Mouse (Mus musculus) forebrain, embryonic 12.5 days (tissue): ENCODE results near the gene Vars2. TPM values are rescaled to one million over a fixed set of nuclear protein-coding genes. Genes with fewer than 3 reads are reported as not detected.

ENCODE experiments used
- ATAC-seq: fragments of 200-750 bp; cut with Nextera tagmentation; 2 replicates; pipeline ENCODE4 v1.8.0; 2017; ENCODE audit warnings: moderate TSS enrichment; ENCODE audit not compliant: low FRiP score
- H3K27ac ChIP-seq: fragments of 300-500 bp; sonication (generic); 2 replicates; pipeline ENCODE4 v1.5.1; 2016; ENCODE audit warnings: mild to moderate bottlenecking
- H3K27me3 ChIP-seq: fragments of 300-500 bp; sonication (generic); 2 replicates; pipeline ENCODE4 v1.6.1; 2016; ENCODE audit warnings: mild to moderate bottlenecking
- H3K36me3 ChIP-seq: fragments of 300-500 bp; sonication (generic); replicated peaks from 2 replicates; pipeline ENCODE4 v1.6.1; 2016; ENCODE audit warnings: mild to moderate bottlenecking
- H3K4me1 ChIP-seq: fragments of 300-500 bp; sonication (generic); 2 replicates; pipeline ENCODE4 v1.6.1; 2016
- H3K4me2 ChIP-seq: fragments of 300-500 bp; sonication (generic); 2 replicates; pipeline ENCODE4 v1.6.1; 2016; ENCODE audit warnings: mild to moderate bottlenecking, moderate library complexity
- H3K4me3 ChIP-seq: fragments of 300-500 bp; sonication (generic); replicated peaks from 2 replicates; pipeline ENCODE4 v1.5.1; 2016; ENCODE audit warnings: mild to moderate bottlenecking
- H3K9ac ChIP-seq: fragments of 300-500 bp; sonication (generic); 2 replicates; pipeline ENCODE4 v1.6.1; 2016; ENCODE audit warnings: mild to moderate bottlenecking
- H3K9me3 ChIP-seq: fragments of 300-500 bp; sonication (generic); 2 replicates; pipeline ENCODE4 v1.6.1; 2016
- WGBS: fragments of 180-500 bp; shearing (Covaris S2); methylation state at CpG from one replicate; pipeline ENCODE4 v1.1.7; 2016; 5-methylcytosine and 5-hydroxymethylcytosine counted together
- polyA plus RNA-seq: library from polyadenylated mRNA; unstranded; fragments of >200 nt; fragmentation: Nextera tagmentation; extraction: Ambion mirVana; gene quantifications from 2 replicates; pipeline ENCODE4 v1.2.1, GENCODE M21; 2016

Gene Vars2
- polyA plus RNA-seq, 1 experiment from 2014 or later = 16.8 TPM

GRCm38 (mm10) chr17:35653086-35653485, 14.3 kb downstream of the Vars2 start:
- no peak overlapping the region for H3K27ac ChIP-seq
- WGBS = 81% methylated on average over 2 of the region's 2 CpGs
- no peaks in the 10 kb centered on the region for H3K27me3 ChIP-seq
- H3K9me3 ChIP-seq = no peaks in the 10 kb centered on the region
- no peak for ATAC-seq
- no peaks in the 10 kb centered on the region for H3K4me1 ChIP-seq
- peaks cover 34% of the 10 kb centered on the region for H3K36me3 ChIP-seq
- no peak overlapping the region for H3K4me3 ChIP-seq
- no peak overlapping the region for H3K9ac ChIP-seq
- H3K4me2 ChIP-seq = no peak overlapping the region

DNA sequence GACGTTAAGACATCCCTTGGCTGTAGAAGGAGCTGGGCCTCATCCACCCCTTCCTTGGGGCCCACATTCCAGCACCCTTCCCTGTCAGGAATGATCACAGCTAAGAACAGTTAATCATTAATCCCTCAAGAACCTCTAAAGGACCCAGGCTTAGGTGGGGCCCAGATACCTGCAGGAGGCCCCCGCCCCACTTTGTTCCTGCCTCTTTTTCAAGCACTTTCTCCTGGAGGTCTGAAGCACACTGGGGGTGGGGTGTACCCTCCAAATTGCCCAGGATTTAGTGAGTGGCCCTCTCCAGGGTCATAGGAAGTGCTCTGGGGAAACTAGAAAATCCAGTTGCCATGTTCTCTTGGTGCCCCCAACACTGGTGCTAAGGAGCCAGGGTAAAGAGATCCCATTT, 18.0 kb downstream of the Vars2 start:
- 64% methylated on average over 2 of the region's 2 CpGs for WGBS
- no peak overlapping the region for H3K4me3 ChIP-seq
- H3K9ac ChIP-seq = no peak overlapping the region
- no peak overlapping the region for H3K4me2 ChIP-seq
- no peaks in the 10 kb centered on the region for H3K27me3 ChIP-seq
- no peaks in the 10 kb centered on the region for H3K36me3 ChIP-seq
- H3K9me3 ChIP-seq = no peaks in the 10 kb centered on the region
- H3K27ac ChIP-seq = no peak overlapping the region
- H3K4me1 ChIP-seq = no peaks in the 10 kb centered on the region
- ATAC-seq = no peak

GRCm38 (mm10) chr17:35643609-35644236, 23.7 kb downstream of the Vars2 start, which contains the start of gene Mucl3:
TSS of gene Mucl3 (minus strand) at chr17:35643695.
- no peaks in the 10 kb centered on the region for H3K36me3 ChIP-seq
- H3K4me2 ChIP-seq = no peak within 1 kb of the TSS
- no peak within 1 kb of the TSS for H3K4me3 ChIP-seq
- no peak for ATAC-seq
- H3K27me3 ChIP-seq = no peaks in the 10 kb centered on the region
- 79% methylated on average over 13 of the region's 13 CpGs for WGBS
- no peaks in the 10 kb centered on the region for H3K4me1 ChIP-seq
- no peak within 1 kb of the TSS for H3K27ac ChIP-seq
- no peaks in the 10 kb centered on the region for H3K9me3 ChIP-seq
- no peak within 1 kb of the TSS for H3K9ac ChIP-seq

DNA sequence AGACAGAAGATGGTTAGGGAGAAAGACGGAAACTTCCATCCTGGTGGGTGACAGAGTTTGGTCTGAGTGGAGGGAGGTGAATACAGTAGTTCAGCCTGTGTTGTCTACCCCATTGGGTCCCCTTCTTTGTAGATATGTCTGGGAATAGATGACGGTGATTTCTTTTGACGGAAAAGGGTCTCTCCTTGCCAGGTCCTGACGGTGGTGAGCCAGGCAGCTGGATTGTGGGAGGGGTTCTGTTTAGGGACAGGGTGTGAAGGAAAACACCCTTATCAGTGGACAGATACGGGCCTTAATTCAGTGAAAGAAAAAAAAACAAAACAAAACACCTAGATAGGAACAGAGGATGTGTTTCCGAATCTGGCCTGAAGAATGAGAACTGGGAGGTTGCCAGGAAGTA, 28.0 kb downstream of the Vars2 start:
- WGBS = 88% methylated on average over 6 of the region's 6 CpGs
- Histone ChIP-seq H3K27me3 (peaks cover 16% of the 10 kb centered on the region), H3K4me2 (no peak overlapping the region), H3K9me3 (no peaks in the 10 kb centered on the region), H3K9ac (no peak overlapping the region), H3K4me3 (no peak overlapping the region), H3K27ac (no peak overlapping the region), H3K36me3 (no peaks in the 10 kb centered on the region), H3K4me1 (peaks cover 4% of the 10 kb centered on the region)
- no peak for ATAC-seq

DNA sequence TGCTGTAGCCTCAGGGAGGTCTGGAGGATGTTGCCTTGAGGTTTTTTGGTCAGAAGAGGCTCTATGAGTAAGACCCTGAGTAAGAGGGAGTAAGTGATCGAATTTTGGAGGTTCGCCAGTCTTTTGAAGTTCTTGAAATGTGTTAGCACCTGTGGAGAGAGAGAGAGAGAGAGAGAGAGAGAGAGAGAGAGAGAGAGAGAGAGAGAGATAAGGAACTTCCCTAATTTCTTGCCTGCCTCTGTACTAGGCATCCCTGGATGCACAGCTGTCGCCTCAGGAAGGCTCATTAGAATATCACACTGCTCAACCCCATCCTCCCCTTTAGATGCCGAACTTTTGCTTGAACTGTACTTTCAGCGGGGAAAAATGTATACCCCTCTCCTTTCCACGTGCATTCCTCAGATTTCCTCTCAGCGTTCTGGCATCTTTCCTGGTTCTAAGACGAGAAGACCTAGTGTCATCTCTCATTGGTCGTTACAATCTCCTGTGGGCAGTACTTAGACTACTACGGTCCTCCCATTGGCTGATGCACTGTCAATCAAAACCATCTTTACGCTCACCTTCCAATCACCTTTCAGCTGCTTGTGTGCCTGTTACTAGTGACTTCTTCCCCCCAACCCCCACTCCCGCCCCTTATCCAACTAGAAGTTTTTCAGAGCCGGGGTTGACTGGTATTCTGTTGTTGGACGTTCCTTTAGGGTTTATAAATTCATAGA, 28.8 kb downstream of the Vars2 start:
- no peaks in the 10 kb centered on the region for H3K9me3 ChIP-seq
- H3K4me2 ChIP-seq = peak overlapping the region; percentile 35
- H3K4me3 ChIP-seq = no peak overlapping the region
- H3K36me3 ChIP-seq = no peaks in the 10 kb centered on the region
- H3K4me1 ChIP-seq = peaks cover 4% of the 10 kb centered on the region
- no peak overlapping the region for H3K27ac ChIP-seq
- peaks cover 16% of the 10 kb centered on the region for H3K27me3 ChIP-seq
- 33% methylated on average over 14 of the region's 14 CpGs for WGBS
- ATAC-seq = peak; percentile 75
- H3K9ac ChIP-seq = no peak overlapping the region

GRCm38 (mm10) chr17:35636363-35636762, 31.0 kb downstream of the Vars2 start:
- Histone ChIP-seq H3K4me2 (no peak overlapping the region), H3K27ac (no peak overlapping the region), H3K9ac (no peak overlapping the region), H3K9me3 (no peaks in the 10 kb centered on the region), H3K36me3 (no peaks in the 10 kb centered on the region), H3K27me3 (peaks cover 16% of the 10 kb centered on the region), H3K4me1 (peaks cover 4% of the 10 kb centered on the region), H3K4me3 (no peak overlapping the region)
- ATAC-seq = peak; percentile 64
- 36% methylated on average over 5 of the region's 5 CpGs for WGBS

DNA sequence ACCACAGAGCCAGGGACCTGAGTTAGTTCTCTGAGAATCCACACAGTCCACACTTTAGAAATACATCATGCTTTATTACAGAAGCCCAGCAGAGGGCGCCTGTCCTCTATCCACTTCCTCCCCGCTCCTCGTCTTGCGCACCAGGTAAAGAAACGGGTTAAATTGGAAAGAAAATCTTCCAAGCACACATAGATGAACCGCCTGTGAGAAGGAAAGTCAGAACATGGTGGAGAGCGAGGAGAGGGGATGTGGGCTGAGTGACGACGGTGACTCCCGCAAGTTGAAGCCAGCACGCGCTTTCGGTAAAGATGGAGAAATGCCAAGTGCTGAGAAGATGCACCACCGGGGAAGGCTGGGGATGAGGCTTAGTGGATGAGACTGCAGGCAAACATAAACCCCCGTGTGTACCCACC, 31.7 kb downstream of the Vars2 start:
- H3K27ac ChIP-seq = 0 out of 2 replicates have a peak overlapping the region, but pooled peaks have one; percentile 5
- peak overlapping the region; percentile 65 for H3K4me2 ChIP-seq
- peak; percentile 76; the same call in 1 of the 2 replicates for ATAC-seq
- peaks cover 16% of the 10 kb centered on the region for H3K27me3 ChIP-seq
- 2% methylated on average over 15 of the region's 15 CpGs for WGBS
- no peaks in the 10 kb centered on the region for H3K9me3 ChIP-seq
- peaks cover 4% of the 10 kb centered on the region for H3K4me1 ChIP-seq
- no peaks in the 10 kb centered on the region for H3K36me3 ChIP-seq
- peak overlapping the region; percentile 42; the same call in 1 of the 2 replicates for H3K9ac ChIP-seq
- peak overlapping the region; percentile 38 for H3K4me3 ChIP-seq

DNA sequence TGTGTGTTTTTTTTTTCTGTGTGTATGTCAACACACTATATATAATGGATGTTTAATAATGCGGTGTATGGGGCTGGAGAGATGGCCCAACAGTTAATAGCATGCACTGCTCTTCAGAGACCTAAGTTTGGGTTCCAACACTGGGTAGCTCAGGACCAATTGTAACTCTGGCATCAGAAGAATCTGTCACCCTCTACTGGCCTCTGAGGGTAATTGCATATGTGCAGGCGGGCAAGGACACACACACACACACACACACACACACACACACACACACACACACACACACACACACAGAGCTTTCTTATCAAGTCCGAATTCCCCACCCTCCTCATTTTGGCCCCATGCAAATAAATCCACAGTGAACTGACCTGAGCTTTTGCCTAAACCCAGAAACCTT, 32.2 kb downstream of the Vars2 start:
- H3K4me3 ChIP-seq = no peak overlapping the region
- no peaks in the 10 kb centered on the region for H3K9me3 ChIP-seq
- ATAC-seq = no peak
- H3K4me1 ChIP-seq = peaks cover 4% of the 10 kb centered on the region
- no peak overlapping the region for H3K27ac ChIP-seq
- H3K36me3 ChIP-seq = no peaks in the 10 kb centered on the region
- H3K27me3 ChIP-seq = peaks cover 16% of the 10 kb centered on the region
- H3K9ac ChIP-seq = no peak overlapping the region
- WGBS = 83% methylated on average over 3 of the region's 3 CpGs
- H3K4me2 ChIP-seq = no peak overlapping the region; the same call in 1 of the 2 replicates

DNA sequence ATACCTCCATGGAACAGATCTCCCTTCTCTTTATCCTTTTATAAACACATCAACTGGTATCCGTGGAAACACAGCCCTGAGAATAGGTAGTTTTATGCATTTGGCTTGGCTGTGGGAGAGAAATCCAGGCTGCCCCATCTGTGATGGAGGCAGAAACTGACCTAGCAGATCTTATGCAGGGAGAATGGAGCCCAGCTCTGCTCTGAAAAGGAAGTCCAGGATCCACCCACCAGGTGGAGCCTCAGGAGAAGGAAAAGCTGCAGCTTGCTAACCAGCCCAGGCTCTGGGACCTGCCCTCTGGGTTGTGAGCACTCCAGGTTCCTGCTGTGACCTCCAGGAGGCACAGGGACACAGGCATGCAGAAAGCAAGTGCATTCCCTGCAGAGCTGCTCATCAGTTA, 33.4 kb downstream of the Vars2 start:
- peaks cover 4% of the 10 kb centered on the region for H3K4me1 ChIP-seq
- H3K27me3 ChIP-seq = peaks cover 16% of the 10 kb centered on the region
- ATAC-seq = no peak
- H3K9me3 ChIP-seq = no peaks in the 10 kb centered on the region
- H3K4me2 ChIP-seq = no peak overlapping the region
- H3K9ac ChIP-seq = no peak overlapping the region
- no peaks in the 10 kb centered on the region for H3K36me3 ChIP-seq
- H3K4me3 ChIP-seq = no peak overlapping the region
- WGBS = 22% methylated on average over 1 of the region's 1 CpGs
- H3K27ac ChIP-seq = no peak overlapping the region

DNA sequence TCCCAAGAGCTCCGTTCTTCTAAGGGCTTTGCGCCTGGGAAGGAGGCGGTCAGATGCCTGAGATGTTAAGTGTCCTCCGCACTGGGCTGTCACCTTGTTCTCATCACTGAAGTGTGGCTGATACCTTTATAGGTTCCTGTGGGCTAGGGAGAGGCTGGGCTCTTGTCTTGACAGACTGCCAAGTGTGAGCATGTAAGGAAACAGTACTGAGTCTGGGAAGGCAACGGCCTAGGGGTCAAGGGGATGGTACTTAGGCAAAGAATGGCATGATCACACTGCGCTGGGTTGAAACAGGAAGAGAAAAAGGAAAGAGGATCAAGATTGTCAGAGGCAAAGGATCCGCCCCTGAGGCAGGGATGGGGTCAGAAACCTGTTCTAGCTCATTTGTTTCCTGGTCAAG, 40.9 kb downstream of the Vars2 start, which contains the start of gene Gm9573:
TSS of gene Gm9573 (minus strand) at position 101 of the 400 bp plus-strand sequence.
- Histone ChIP-seq H3K4me3 (no peak within 1 kb of the TSS), H3K36me3 (no peaks in the 10 kb centered on the region), H3K9me3 (no peaks in the 10 kb centered on the region), H3K4me2 (no peak within 1 kb of the TSS), H3K27ac (no peak within 1 kb of the TSS), H3K27me3 (no peaks in the 10 kb centered on the region), H3K9ac (no peak within 1 kb of the TSS), H3K4me1 (no peaks in the 10 kb centered on the region)
- WGBS = 90% methylated on average over 7 of the region's 7 CpGs
- ATAC-seq = no peak

DNA sequence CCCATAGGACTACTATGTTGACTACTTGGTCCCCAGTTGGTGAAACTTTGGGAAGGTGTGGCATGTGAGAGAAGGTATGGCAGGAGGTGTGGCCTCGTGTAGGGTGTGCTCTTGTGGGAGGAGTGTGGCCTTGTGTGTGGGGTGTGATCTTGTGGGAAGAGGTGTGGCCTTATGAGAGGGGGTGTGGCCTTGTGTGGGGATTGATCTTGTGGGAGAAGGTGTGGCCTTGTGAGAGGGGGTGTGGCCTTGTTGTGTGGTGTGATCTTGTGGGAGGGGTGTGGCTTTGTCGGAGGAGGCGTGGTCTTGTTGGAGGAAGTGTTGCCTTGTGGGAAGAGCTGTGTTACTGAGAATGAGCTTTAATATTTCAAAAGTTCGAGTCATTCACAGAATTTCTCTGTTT, 50.3 kb downstream of the Vars2 start:
- WGBS = 83% methylated on average over 4 of the region's 4 CpGs
- Histone ChIP-seq H3K4me2 (no peak overlapping the region), H3K4me1 (no peaks in the 10 kb centered on the region), H3K9me3 (no peaks in the 10 kb centered on the region), H3K27me3 (no peaks in the 10 kb centered on the region), H3K9ac (no peak overlapping the region), H3K36me3 (no peaks in the 10 kb centered on the region), H3K27ac (no peak overlapping the region), H3K4me3 (no peak overlapping the region)
- no peak for ATAC-seq
